Mouse (Mus musculus) C2C12 (cell line): Measurements from ENCODE around the gene Triap1.
"Not testable (repeated sequence)": the region's sequence is repeated elsewhere in the genome, so short reads cannot be mapped to it uniquely, and the experiment has no call there.

ENCODE experiments used
- CEBPB ChIP-seq: IDR thresholded peaks from one replicate; pipeline ENCODE4 v1.6.1; 2011; ENCODE audit warnings: low read depth, mild to moderate bottlenecking, control low read depth, moderate library complexity
- CTCF ChIP-seq: IDR thresholded peaks from one replicate; pipeline ENCODE4 v1.5.1; 2011; ENCODE audit not compliant: control insufficient read depth, insufficient read depth, insufficient read length
- MAX ChIP-seq: IDR thresholded peaks from one replicate; pipeline ENCODE4 v1.6.1; 2011; ENCODE audit warnings: mild to moderate bottlenecking, control low read depth
- MYOD1 ChIP-seq: IDR thresholded peaks from one replicate; pipeline ENCODE4 v1.6.1; 2011; ENCODE audit warnings: low read depth; ENCODE audit not compliant: control insufficient read depth, insufficient read length
- MYOG ChIP-seq: IDR thresholded peaks from one replicate; pipeline ENCODE4 v1.6.1; 2011; ENCODE audit not compliant: control insufficient read depth, insufficient read length; ENCODE audit errors: extremely low read depth
- USF1 ChIP-seq: IDR thresholded peaks from one replicate; pipeline ENCODE4 v1.6.1; 2011; ENCODE audit warnings: low read depth, mild to moderate bottlenecking, control low read depth, moderate library complexity

- not testable (repeated sequence) for TF ChIP-seq CTCF, MYOD1, MAX, MYOG, CEBPB, USF1
These were observed 38.8 kb upstream of the Triap1 start for GRCm38 (mm10) chr5:115302190-115302589.
